Mouse (Mus musculus) CH12.LX (cell line): Measurements from ENCODE around the gene Meiob. TPM values are rescaled to one million over a fixed set of nuclear protein-coding genes. Genes with fewer than 3 reads are reported as not detected.

Source experiments
- DNase-seq: peaks from one replicate; pipeline ENCODE4 v3.0.0-alpha.2; 2013; ENCODE audit errors: extremely low read depth
- H3K27ac ChIP-seq: 2 replicates; pipeline ENCODE4 v1.5.1; 2012; ENCODE audit warnings: low read depth, mild to moderate bottlenecking, control low read depth, moderate library complexity; ENCODE audit not compliant: insufficient read depth
- H3K27me3 ChIP-seq: replicated peaks from 2 replicates; pipeline ENCODE3; 2012; ENCODE audit warnings: inconsistent platforms
- H3K36me3 ChIP-seq, 2 experiments: replicated peaks in 1 of 2; 2 replicates each; pipeline versions ENCODE3 to v1.6.1; 2012; ENCODE audit warnings: inconsistent platforms in 1 of 2, low read length in 1 of 2, mild to moderate bottlenecking in 1 of 2, mixed read lengths in 1 of 2, moderate library complexity in 1 of 2; ENCODE audit not compliant: control insufficient read depth in 1 of 2, insufficient read depth in 1 of 2
- H3K4me1 ChIP-seq, 2 experiments: 2 replicates each; pipeline ENCODE4 v1.6.1; 2012; ENCODE audit warnings: inconsistent platforms in 1 of 2, moderate library complexity in 1 of 2; ENCODE audit not compliant: insufficient read depth in 2 of 2, control insufficient read depth in 1 of 2
- H3K4me2 ChIP-seq: 2 replicates; pipeline ENCODE4 v1.6.1; 2012; ENCODE audit warnings: low read depth, mild to moderate bottlenecking, control low read depth; ENCODE audit not compliant: poor library complexity, insufficient read depth, severe bottlenecking
- H3K4me3 ChIP-seq, 3 experiments: fragments of 150-350 bp in 1 of 3; sonication (generic) in 1 of 3; replicated peaks in 1 of 3; 2 replicates each; pipeline versions ENCODE3 to v1.5.1; 2011 to 2012; ENCODE audit warnings: low read depth in 2 of 3, low read length in 2 of 3, mild to moderate bottlenecking in 2 of 3, moderate library complexity in 2 of 3, control low read depth in 1 of 3, improper control_type of control experiment in 1 of 3, inconsistent platforms in 1 of 3, mixed read lengths in 1 of 3; ENCODE audit not compliant: poor library complexity in 1 of 3
- H3K79me2 ChIP-seq: replicated peaks from 2 replicates; pipeline ENCODE4 v1.6.1; 2012; ENCODE audit warnings: mild to moderate bottlenecking, moderate library complexity; ENCODE audit not compliant: control insufficient read depth, poor library complexity, insufficient read depth, severe bottlenecking; ENCODE audit errors: extremely low read depth
- H3K9ac ChIP-seq: 2 replicates; pipeline ENCODE4 v1.6.1; 2012; ENCODE audit warnings: low read depth, mild to moderate bottlenecking, control low read depth, moderate library complexity; ENCODE audit not compliant: insufficient read depth
- H3K9me3 ChIP-seq: replicated peaks from 2 replicates; pipeline ENCODE3; 2012; ENCODE audit warnings: low read length, inconsistent platforms, mixed read lengths
- BHLHE40 ChIP-seq: IDR thresholded peaks from 2 replicates; pipeline ENCODE4 v1.6.1; 2011; ENCODE audit warnings: mild to moderate bottlenecking, low read depth, low read length, improper control_type of control experiment
- CHD1 ChIP-seq: IDR thresholded peaks from 2 replicates; pipeline ENCODE4 v1.6.1; 2012; ENCODE audit warnings: low read depth, low read length, improper control_type of control experiment, inconsistent platforms
- CHD2 ChIP-seq: IDR thresholded peaks from 2 replicates; pipeline ENCODE4 v1.6.1; 2011; ENCODE audit warnings: low read length, improper control_type of control experiment
- CTCF ChIP-seq, 2 experiments: IDR thresholded peaks in 1 of 2; conservative IDR thresholded peaks in 1 of 2; 2 replicates each; pipeline ENCODE4 v1.5.1; 2011 to 2012; ENCODE audit warnings: low read depth in 2 of 2, low read length in 2 of 2, improper control_type of control experiment in 1 of 2, inconsistent platforms in 1 of 2, mild to moderate bottlenecking in 1 of 2, moderate library complexity in 1 of 2
- ETS1 ChIP-seq: conservative IDR thresholded peaks from 2 replicates; pipeline ENCODE4 v1.6.1; 2012; ENCODE audit warnings: low read depth, mild to moderate bottlenecking, inconsistent platforms, low read length, improper control_type of control experiment, moderate library complexity
- HCFC1 ChIP-seq: IDR thresholded peaks from 2 replicates; pipeline ENCODE4 v1.6.1; 2012; ENCODE audit warnings: low read depth, mild to moderate bottlenecking, inconsistent platforms, low read length, improper control_type of control experiment
- JUN ChIP-seq: IDR thresholded peaks from 2 replicates; pipeline ENCODE4 v1.6.1; 2011; ENCODE audit warnings: low read depth, mild to moderate bottlenecking, low read length, improper control_type of control experiment, moderate library complexity; ENCODE audit not compliant: insufficient read depth
- JUND ChIP-seq: conservative IDR thresholded peaks from 2 replicates; pipeline ENCODE4 v1.6.1; 2011; ENCODE audit warnings: low read depth, low read length, improper control_type of control experiment
- MAFK ChIP-seq: IDR thresholded peaks from 2 replicates; pipeline ENCODE4 v1.6.1; 2011; ENCODE audit warnings: low read length, improper control_type of control experiment; ENCODE audit not compliant: insufficient replicate concordance
- MEF2A ChIP-seq: IDR thresholded peaks from 2 replicates; pipeline ENCODE4 v1.6.1; 2014; ENCODE audit warnings: low read depth, mild to moderate bottlenecking, inconsistent platforms, low read length, improper control_type of control experiment, borderline replicate concordance
- MYC ChIP-seq: IDR thresholded peaks from 2 replicates; pipeline ENCODE4 v1.6.1; 2011; ENCODE audit warnings: low read depth, mild to moderate bottlenecking, improper control_type of control experiment, low read length
- NELFE ChIP-seq: IDR thresholded peaks from 2 replicates; pipeline ENCODE4 v1.6.1; 2011; ENCODE audit warnings: low read depth, low read length, improper control_type of control experiment
- NRF1 ChIP-seq: IDR thresholded peaks from 2 replicates; pipeline ENCODE4 v1.6.1; 2014; ENCODE audit warnings: low read depth, mild to moderate bottlenecking, inconsistent platforms, low read length, improper control_type of control experiment, moderate library complexity
- POLR2A ChIP-seq: IDR thresholded peaks from 2 replicates; pipeline ENCODE4 v1.6.1; 2011; ENCODE audit warnings: low read depth, mild to moderate bottlenecking, improper control_type of control experiment, low read length
- POLR2AphosphoS2 ChIP-seq: IDR thresholded peaks from 2 replicates; pipeline ENCODE4 v1.6.1; 2011; ENCODE audit warnings: low read depth, low read length, improper control_type of control experiment
- RAD21 ChIP-seq: IDR thresholded peaks from 2 replicates; pipeline ENCODE4 v1.6.1; 2011; ENCODE audit warnings: low read depth, mild to moderate bottlenecking, low read length, improper control_type of control experiment, moderate library complexity
- RCOR1 ChIP-seq: conservative IDR thresholded peaks from 2 replicates; pipeline ENCODE4 v1.6.1; 2012; ENCODE audit warnings: low read depth, mild to moderate bottlenecking, inconsistent platforms, low read length, improper control_type of control experiment
- SMC3 ChIP-seq: IDR thresholded peaks from 2 replicates; pipeline ENCODE4 v1.6.1; 2011; ENCODE audit warnings: low read depth, low read length, improper control_type of control experiment
- TBP ChIP-seq: conservative IDR thresholded peaks from 2 replicates; pipeline ENCODE4 v1.6.1; 2011; ENCODE audit warnings: low read depth, low read length, improper control_type of control experiment
- TCF12 ChIP-seq: IDR thresholded peaks from 2 replicates; pipeline ENCODE4 v1.6.1; 2014; ENCODE audit warnings: low read depth, mild to moderate bottlenecking, inconsistent platforms, low read length, improper control_type of control experiment
- UBTF ChIP-seq: IDR thresholded peaks from 2 replicates; pipeline ENCODE4 v1.6.1; 2012; ENCODE audit warnings: low read depth, mild to moderate bottlenecking, inconsistent platforms, low read length, improper control_type of control experiment, moderate library complexity
- USF1 ChIP-seq: IDR thresholded peaks from 2 replicates; pipeline ENCODE4 v1.6.1; 2014; ENCODE audit warnings: low read depth, mild to moderate bottlenecking, inconsistent platforms, low read length, improper control_type of control experiment
- ZMIZ1 ChIP-seq: IDR thresholded peaks from 2 replicates; pipeline ENCODE4 v1.6.1; 2012; ENCODE audit warnings: low read depth, mild to moderate bottlenecking, inconsistent platforms, low read length, improper control_type of control experiment
- ZNF384 ChIP-seq: IDR thresholded peaks from 2 replicates; pipeline ENCODE4 v1.6.1; 2012; ENCODE audit warnings: low read depth, low read length, improper control_type of control experiment, inconsistent platforms
- dilution Hi-C: fragments of 300-500 bp; cut with MboI; formaldehyde crosslinking; loops from 2 replicates; pipeline ENCODE4 v1.14.3; 2020; ENCODE audit warnings: low sequenced_read_pairs; ENCODE audit not compliant: extremely low pct_unique_long_range_greater_than_20kb, extremely low pct_ligation_motif_present
- in situ Hi-C: fragments of 300-500 bp; cut with MboI; formaldehyde crosslinking; loops from 3 replicates; pipeline ENCODE4 v1.14.3; 2019; ENCODE audit warnings: low sequenced_read_pairs, low pct_ligation_motif_present, low pct_unique_long_range_greater_than_20kb, mixed read lengths
- polyA plus RNA-seq: library from polyadenylated mRNA; unstranded; fragments of >175 nt; gene quantifications from 2 replicates; pipeline ENCODE4 v1.2.1, GENCODE M21; 2012; ENCODE audit warnings: low read depth; ENCODE audit not compliant: insufficient read length
- total RNA-seq, 2 experiments: library from RNA; depleted of rRNA; stranded (reverse); fragments of 300-350 nt in 1 of 2; fragments of >200 nt in 1 of 2; gene quantifications; 2 replicates each; pipeline ENCODE4 v1.2.3; 2012 to 2014

The Meiob gene
- total and polyA plus RNA-seq, 3 experiments = 0.23 to 0.40 (median 0.30) TPM

DNA sequence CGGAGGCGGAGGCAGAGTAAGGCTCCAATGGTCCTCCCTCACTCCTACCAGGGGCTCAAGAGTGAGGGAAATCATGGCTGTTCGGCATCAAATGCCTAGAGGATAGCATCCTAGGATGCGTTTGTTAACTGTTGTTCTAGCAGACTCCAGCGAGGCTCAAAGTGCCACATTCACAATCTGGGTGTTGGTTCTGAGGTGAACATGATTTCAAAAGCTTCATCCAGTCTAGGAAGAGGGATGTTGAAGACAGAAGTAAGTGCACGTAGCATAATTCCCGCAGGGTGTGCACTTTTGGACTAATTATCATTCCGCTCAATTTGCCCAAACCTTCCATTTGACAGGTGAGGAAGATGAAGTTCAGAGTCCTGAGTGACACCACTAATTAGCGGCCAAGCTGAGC, 5.9 kb upstream of the Meiob start:
- in situ Hi-C loops (no loop called here), dilution Hi-C loops (no loop called here)
- TF ChIP-seq TBP = no peak
- TF ChIP-seq BHLHE40 = no peak
- no peak for TF ChIP-seq CHD1
- peaks cover 17% of the 10 kb centered on the region for H3K27me3 ChIP-seq
- H3K9ac ChIP-seq = no peak overlapping the region
- H3K4me2 ChIP-seq = no peak overlapping the region
- no peaks in the 10 kb centered on the region for H3K9me3 ChIP-seq
- H3K27ac ChIP-seq = no peak overlapping the region
- H3K36me3 ChIP-seq = no peaks in the 10 kb centered on the region
- H3K4me3 ChIP-seq = no peak overlapping the region
- no peak for DNase-seq
- H3K79me2 ChIP-seq = no peaks in the 10 kb centered on the region
- peaks cover 4% of the 10 kb centered on the region in 2 experiments; a peak in 2 of 4 replicates for H3K4me1 ChIP-seq

DNA sequence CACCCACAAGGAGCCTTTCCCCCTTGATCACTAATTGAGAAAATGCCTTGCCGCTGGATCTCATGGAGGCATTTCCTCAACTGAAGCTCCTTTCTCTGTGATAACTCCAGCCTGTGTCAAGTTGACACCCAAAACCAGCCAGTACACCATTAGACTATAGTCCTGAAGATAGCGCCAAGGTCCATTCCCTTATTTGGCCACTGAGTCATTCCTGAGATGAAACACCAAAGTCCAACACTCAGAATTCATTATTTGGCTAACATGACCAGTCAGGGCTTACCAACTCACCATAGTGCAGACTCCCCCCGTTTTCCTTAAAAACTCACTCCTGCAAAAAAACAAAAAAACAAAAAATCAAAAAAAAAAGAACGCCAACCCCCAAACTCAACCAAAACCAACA, 4.6 kb upstream of the Meiob start:
- dilution Hi-C loops = no loop called here
- DNase-seq = no peak
- Histone ChIP-seq H3K27me3 (peaks cover 18% of the 10 kb centered on the region), H3K79me2 (no peaks in the 10 kb centered on the region), H3K27ac (no peak overlapping the region), H3K4me1 (peaks cover 4 to 6% of the 10 kb centered on the region in 2 experiments; a peak in 3 of 4 replicates), H3K36me3 (no peaks in the 10 kb centered on the region), H3K4me3 (no peak overlapping the region), H3K4me2 (no peak overlapping the region), H3K9ac (no peak overlapping the region), H3K9me3 (no peaks in the 10 kb centered on the region)
- TF ChIP-seq TCF12 = no peak
- TF ChIP-seq NELFE = no peak
- no peak for TF ChIP-seq NRF1
- no peak for TF ChIP-seq CHD2
- TF ChIP-seq UBTF = no peak
- TF ChIP-seq MEF2A = no peak
- no peak for TF ChIP-seq POLR2AphosphoS2
- TF ChIP-seq RAD21 = no peak
- no peak for TF ChIP-seq TBP
- no peak for TF ChIP-seq HCFC1
- in situ Hi-C loops = no loop called here

GRCm38 (mm10) chr17:24800524-24800923, 3.6 kb upstream of the Meiob start:
- no peak for DNase-seq
- Histone ChIP-seq H3K9ac (no peak overlapping the region), H3K4me1 (peaks cover 4 to 10% of the 10 kb centered on the region in 2 experiments; a peak in 3 of 4 replicates), H3K79me2 (no peaks in the 10 kb centered on the region), H3K36me3 (no peaks in the 10 kb centered on the region), H3K4me2 (no peak overlapping the region), H3K27ac (no peak overlapping the region), H3K27me3 (peaks cover 28% of the 10 kb centered on the region), H3K4me3 (no peak overlapping the region), H3K9me3 (no peaks in the 10 kb centered on the region)
- dilution Hi-C loops (no loop called here), in situ Hi-C loops (no loop called here)
- TF ChIP-seq NRF1 (no peak), RCOR1 (no peak), HCFC1 (no peak), JUND (no peak), ZNF384 (no peak), UBTF (no peak), SMC3 (peak; percentile 12; the same call in 1 of the 2 replicates), CTCF (conservative IDR thresholded peaks at IDR 0.05 in 1 of 2, IDR thresholded peaks at IDR 0.05 in 1 of 2; ENCODE audit: low read depth in 2 of 2, low read length in 2 of 2) (peak in 1 of 2 experiments; percentile 48; a peak in 2 of 4 replicates), JUN (no peak), TBP (no peak), USF1 (no peak), POLR2A (no peak), MAFK (no peak), ZMIZ1 (no peak), ETS1 (no peak), MYC (0 out of 2 replicates have a peak, but pooled peaks have one; percentile 29)
